Mouse (Mus musculus) intestine, postnatal 0 days (tissue): Measurements from ENCODE around the gene Fam114a2. TPM values are rescaled to one million over a fixed set of nuclear protein-coding genes. Genes with fewer than 3 reads are reported as not detected.

Experiments
- ATAC-seq: fragments of 200-750 bp; cut with Nextera tagmentation; 2 replicates; pipeline ENCODE4 v1.8.0; 2017; ENCODE audit warnings: mild to moderate bottlenecking, moderate TSS enrichment, moderate library complexity
- H3K27ac ChIP-seq: fragments of 300-500 bp; sonication (generic); 2 replicates; pipeline ENCODE4 v1.5.1; 2014; ENCODE audit warnings: mild to moderate bottlenecking, low read depth, low read length, moderate library complexity
- H3K27me3 ChIP-seq: fragments of 300-500 bp; sonication (generic); replicated peaks from 2 replicates; pipeline ENCODE4 v1.6.1; 2014; ENCODE audit warnings: low read length, mixed read lengths; ENCODE audit not compliant: control insufficient read depth, insufficient read depth
- H3K36me3 ChIP-seq: fragments of 300-500 bp; sonication (generic); 2 replicates; pipeline ENCODE4 v1.6.1; 2014; ENCODE audit warnings: mild to moderate bottlenecking, moderate library complexity; ENCODE audit not compliant: control insufficient read depth, insufficient read depth
- H3K4me1 ChIP-seq: fragments of 300-500 bp; sonication (generic); replicated peaks from 2 replicates; pipeline ENCODE4 v1.6.1; 2014; ENCODE audit warnings: antibody characterized with exemption, low read length, mixed read lengths; ENCODE audit not compliant: control insufficient read depth, insufficient read depth
- H3K4me2 ChIP-seq: fragments of 300-500 bp; sonication (generic); replicated peaks from 2 replicates; pipeline ENCODE4 v1.6.1; 2014; ENCODE audit warnings: low read depth, mild to moderate bottlenecking, moderate library complexity
- H3K4me3 ChIP-seq: fragments of 300-500 bp; sonication (generic); 2 replicates; pipeline ENCODE4 v1.5.1; 2014; ENCODE audit warnings: low read depth, low read length
- H3K9ac ChIP-seq: fragments of 300-500 bp; sonication (generic); 2 replicates; pipeline ENCODE4 v1.6.1; 2014; ENCODE audit warnings: mild to moderate bottlenecking, low read depth, low read length
- H3K9me3 ChIP-seq: fragments of 300-500 bp; sonication (generic); 2 replicates; pipeline ENCODE4 v1.6.1; 2016; ENCODE audit warnings: mixed run types; ENCODE audit not compliant: control insufficient read depth
- CTCF ChIP-seq: sonication (generic); IDR thresholded peaks from 2 replicates; pipeline ENCODE4 v1.5.1; 2016; ENCODE audit warnings: low read depth, mild to moderate bottlenecking, control low read depth, antibody characterized with exemption, moderate library complexity
- WGBS: fragments of 180-500 bp; shearing (Covaris S2); extraction: QIAGEN DNeasy Blood & Tissue Kit; methylation state at CpG from one replicate; pipeline ENCODE4 v1.1.7; 2014; 5-methylcytosine and 5-hydroxymethylcytosine counted together
- polyA plus RNA-seq: library from polyadenylated mRNA; unstranded; fragments of >200 nt; fragmentation: Nextera tagmentation; extraction: Ambion mirVana; gene quantifications from 2 replicates; pipeline ENCODE4 v1.2.1, GENCODE M21; 2015

Gene Fam114a2
- polyA plus RNA-seq, 1 experiment from 2014 or later = 56.1 TPM

DNA sequence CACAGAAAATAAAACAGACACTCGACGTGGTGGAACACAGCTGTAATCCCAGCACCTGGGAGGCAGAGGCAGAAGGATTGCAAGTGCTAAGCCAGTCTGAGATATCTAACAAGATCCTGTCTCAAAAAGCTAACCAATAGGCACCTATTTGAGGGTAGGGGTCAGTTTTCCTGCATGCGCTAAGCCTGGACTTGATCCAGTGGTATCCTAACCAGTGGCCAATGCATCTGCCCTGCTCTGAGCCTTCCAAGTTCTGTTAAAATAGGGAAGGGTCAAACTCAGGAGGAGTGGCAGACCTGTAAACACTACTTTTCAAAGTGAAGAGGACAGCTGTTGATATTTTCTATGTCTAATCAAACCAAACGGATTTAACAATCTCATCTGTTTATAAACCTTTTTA lies 13.9 kb upstream of the Fam114a2 start:
- Histone ChIP-seq H3K9ac (no peak overlapping the region), H3K4me3 (no peak overlapping the region), H3K36me3 (peaks cover 39% of the 10 kb centered on the region), H3K27me3 (no peaks in the 10 kb centered on the region), H3K9me3 (no peaks in the 10 kb centered on the region), H3K27ac (no peak overlapping the region), H3K4me1 (no peaks in the 10 kb centered on the region), H3K4me2 (no peak overlapping the region)
- no peak for ATAC-seq
- WGBS = 86% methylated on average over 4 of the region's 4 CpGs
- TF ChIP-seq CTCF = no peak

DNA sequence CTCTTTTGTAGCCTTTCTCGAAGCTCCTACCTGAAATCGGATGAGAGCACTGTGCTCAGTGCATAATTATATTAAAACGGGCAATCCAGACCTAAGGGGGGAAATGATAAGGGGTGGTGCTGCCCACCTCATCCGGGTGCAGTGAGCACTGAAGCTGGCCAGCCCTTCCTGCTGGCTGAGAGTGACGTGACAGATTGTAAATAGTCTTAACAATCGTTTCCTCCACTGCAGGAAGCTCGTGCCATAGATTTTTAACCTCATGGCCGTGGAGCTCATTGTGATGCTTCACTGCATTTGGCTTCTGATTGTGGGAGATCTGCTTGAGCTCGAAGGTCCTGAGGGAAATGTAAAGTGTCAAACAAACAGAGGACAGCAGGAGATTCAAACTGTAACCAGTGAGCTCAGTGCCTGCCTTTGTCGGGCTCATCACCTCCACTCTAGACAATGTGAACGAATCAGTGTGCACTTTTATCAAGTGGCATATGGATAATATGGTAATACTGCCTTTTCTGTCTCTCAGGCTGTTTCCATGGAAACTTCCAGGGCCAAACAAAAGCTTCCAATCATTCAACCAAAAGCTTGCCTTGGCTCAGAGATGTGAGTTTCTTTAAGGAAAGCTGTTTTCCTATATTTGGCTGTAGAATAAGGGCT lies 13.0 kb upstream of the Fam114a2 start:
- H3K4me1 ChIP-seq = no peaks in the 10 kb centered on the region
- 56% methylated on average over 11 of the region's 11 CpGs for WGBS
- H3K36me3 ChIP-seq = peaks cover 39% of the 10 kb centered on the region
- TF ChIP-seq CTCF = no peak
- ATAC-seq = no peak
- H3K4me2 ChIP-seq = no peak overlapping the region
- no peak overlapping the region for H3K4me3 ChIP-seq
- H3K9me3 ChIP-seq = no peaks in the 10 kb centered on the region
- H3K27ac ChIP-seq = no peak overlapping the region
- no peak overlapping the region for H3K9ac ChIP-seq
- no peaks in the 10 kb centered on the region for H3K27me3 ChIP-seq

DNA sequence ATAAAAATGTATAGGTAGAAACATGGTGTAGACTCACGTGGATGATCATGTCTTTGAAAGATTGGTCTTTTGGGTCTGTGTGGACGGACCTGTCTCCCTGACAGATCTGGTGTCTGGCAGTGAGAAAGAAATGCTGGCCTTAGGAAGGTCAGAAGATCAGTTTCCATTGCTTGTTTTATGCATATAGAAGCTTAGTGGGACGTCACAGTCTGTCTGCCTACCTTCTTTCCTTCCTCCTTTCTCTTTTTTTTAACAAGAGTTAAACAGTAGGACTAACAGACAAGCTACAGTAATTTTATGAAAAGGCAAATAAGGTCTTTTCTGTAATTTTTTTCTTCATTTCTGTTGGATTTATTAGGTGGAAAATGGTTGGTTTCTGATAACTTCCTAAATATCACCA lies 10.7 kb upstream of the Fam114a2 start:
- Histone ChIP-seq H3K27me3 (no peaks in the 10 kb centered on the region), H3K36me3 (peaks cover 39% of the 10 kb centered on the region), H3K4me1 (no peaks in the 10 kb centered on the region), H3K9me3 (no peaks in the 10 kb centered on the region), H3K27ac (no peak overlapping the region), H3K4me2 (no peak overlapping the region), H3K4me3 (no peak overlapping the region), H3K9ac (no peak overlapping the region)
- TF ChIP-seq CTCF = no peak
- no peak for ATAC-seq
- WGBS = 93% methylated on average over 3 of the region's 3 CpGs

DNA sequence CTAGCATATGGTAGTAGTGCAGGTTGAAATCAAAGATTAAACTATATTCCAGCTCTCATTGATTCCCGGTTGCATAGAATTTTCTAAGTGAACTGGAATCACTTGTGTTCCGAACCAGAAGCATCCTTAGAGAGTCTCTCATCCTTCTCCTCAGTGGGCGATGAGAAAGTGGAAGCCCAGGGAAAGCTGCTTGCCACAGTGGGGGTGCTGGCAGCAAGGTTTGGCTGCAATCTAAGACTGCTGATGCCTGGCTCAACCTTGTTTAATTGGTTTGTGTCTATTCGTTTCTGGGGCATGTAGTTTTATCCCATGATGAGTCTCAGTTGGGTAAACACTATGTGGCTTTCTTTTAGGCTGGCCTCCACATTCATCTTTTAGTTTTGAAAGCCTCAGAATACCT lies 9.1 kb upstream of the Fam114a2 start:
- Histone ChIP-seq H3K27ac (no peak overlapping the region), H3K4me2 (no peak overlapping the region), H3K36me3 (peaks cover 45% of the 10 kb centered on the region), H3K9ac (no peak overlapping the region), H3K4me3 (no peak overlapping the region), H3K4me1 (no peaks in the 10 kb centered on the region), H3K27me3 (no peaks in the 10 kb centered on the region), H3K9me3 (no peaks in the 10 kb centered on the region)
- 83% methylated on average over 4 of the region's 4 CpGs for WGBS
- no peak for ATAC-seq
- TF ChIP-seq CTCF = no peak

DNA sequence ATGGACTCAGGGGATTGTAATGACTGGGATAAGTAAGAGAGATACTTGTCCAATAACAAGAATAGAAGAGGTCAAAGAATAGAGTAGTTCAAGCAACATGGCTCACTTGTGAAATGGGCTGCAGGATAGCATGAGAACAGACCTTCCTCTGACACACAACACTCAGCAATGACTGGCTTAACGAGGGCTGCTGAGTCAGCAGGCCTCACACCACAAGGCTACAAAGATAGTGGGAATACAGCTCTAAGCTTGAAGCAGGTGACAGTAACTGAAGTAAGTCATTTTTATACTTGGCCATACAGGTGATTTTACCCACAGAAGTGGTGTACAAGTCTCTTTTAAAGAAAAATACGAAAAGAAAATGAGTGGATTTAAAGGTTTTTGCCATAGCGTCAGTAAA lies 7.5 kb upstream of the Fam114a2 start:
- WGBS = 75% methylated on average over 3 of the region's 3 CpGs
- H3K27ac ChIP-seq = no peak overlapping the region

DNA sequence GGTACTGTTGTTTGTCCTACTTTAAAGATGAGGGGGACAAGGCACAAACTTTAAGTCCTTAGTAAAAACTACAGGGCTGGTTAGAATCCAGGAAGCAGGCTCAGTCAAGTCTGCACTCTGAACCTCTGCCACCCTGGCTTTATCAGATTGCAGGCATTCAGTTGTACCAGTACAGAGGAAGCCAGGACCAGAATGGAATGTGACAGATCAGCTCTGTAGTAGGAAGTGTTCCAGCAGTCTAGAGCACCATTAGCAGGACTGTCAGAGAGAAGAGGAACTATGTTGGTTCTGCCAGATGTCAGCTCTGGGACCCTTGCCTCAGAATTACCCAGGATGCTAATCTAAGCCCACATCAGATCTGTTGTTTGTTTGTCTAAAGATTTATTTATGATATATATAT lies 6.2 kb upstream of the Fam114a2 start:
- Histone ChIP-seq H3K9me3 (no peaks in the 10 kb centered on the region), H3K27ac (peak overlapping the region; percentile 10; the same call in 1 of the 2 replicates), H3K36me3 (peaks cover 29% of the 10 kb centered on the region), H3K4me3 (no peak overlapping the region), H3K9ac (no peak overlapping the region), H3K27me3 (no peaks in the 10 kb centered on the region), H3K4me2 (no peak overlapping the region), H3K4me1 (no peaks in the 10 kb centered on the region)
- no peak for TF ChIP-seq CTCF
- peak; percentile 71 for ATAC-seq

More for the DNA sequence above, 7.5 kb upstream of the Fam114a2 start:
- Histone ChIP-seq H3K9ac (no peak overlapping the region), H3K36me3 (peaks cover 35% of the 10 kb centered on the region), H3K27me3 (no peaks in the 10 kb centered on the region), H3K4me3 (no peak overlapping the region), H3K4me2 (no peak overlapping the region), H3K9me3 (no peaks in the 10 kb centered on the region), H3K4me1 (no peaks in the 10 kb centered on the region)
- ATAC-seq = no peak
- no peak for TF ChIP-seq CTCF

DNA sequence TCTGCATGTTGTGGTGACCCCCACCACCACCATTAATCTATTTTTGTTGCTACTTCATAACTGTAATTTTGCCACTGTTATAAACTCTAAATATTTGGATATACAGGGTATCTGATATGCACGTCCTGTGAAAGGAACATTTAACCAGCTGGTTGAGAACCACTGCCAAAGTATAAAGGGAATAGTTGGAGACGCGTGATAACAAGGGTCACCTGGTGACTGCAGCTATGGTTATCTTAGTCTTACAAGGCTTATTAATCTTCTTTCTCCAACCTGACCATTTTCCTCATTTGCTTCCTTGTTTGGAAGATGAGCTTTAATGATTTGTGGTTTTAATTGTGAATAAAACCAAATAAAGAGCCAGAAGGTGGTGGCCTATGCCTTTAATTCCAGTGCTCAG lies 5.0 kb upstream of the Fam114a2 start:
- WGBS = 51% methylated on average over 3 of the region's 3 CpGs
- no peak for TF ChIP-seq CTCF

More for the DNA sequence above, 5.0 kb upstream of the Fam114a2 start:
- no peak overlapping the region for H3K27ac ChIP-seq
- no peaks in the 10 kb centered on the region for H3K9me3 ChIP-seq
- H3K4me3 ChIP-seq = no peak overlapping the region
- peaks cover 17% of the 10 kb centered on the region for H3K36me3 ChIP-seq
- no peaks in the 10 kb centered on the region for H3K27me3 ChIP-seq
- no peak overlapping the region for H3K4me2 ChIP-seq
- no peak for ATAC-seq
- H3K4me1 ChIP-seq = no peaks in the 10 kb centered on the region
- H3K9ac ChIP-seq = no peak overlapping the region
